Mouse (Mus musculus) lung, adult 2 months (tissue): ENCODE results near the gene Snta1. TPM values are rescaled to one million over a fixed set of nuclear protein-coding genes. Genes with fewer than 3 reads are reported as not detected.
"Not testable (repeated sequence)": the region's sequence is repeated elsewhere in the genome, so short reads cannot be mapped to it uniquely, and the experiment has no call there.

Experiments
- DNase-seq: peaks from one replicate; pipeline ENCODE4 v3.0.0; 2022
- H3K4me1 ChIP-seq: fragments of 200-500 bp; 2 replicates; pipeline ENCODE4 v1.6.1; 2011; ENCODE audit warnings: low read length; ENCODE audit not compliant: control insufficient read depth, insufficient read depth
- H3K4me3 ChIP-seq: fragments of 200-500 bp; replicated peaks from 2 replicates; pipeline ENCODE3; 2011; ENCODE audit warnings: low read depth, mild to moderate bottlenecking, control low read depth, low read length; ENCODE audit errors: extremely low read depth
- CTCF ChIP-seq: fragments of 200-500 bp; IDR thresholded peaks from 2 replicates; pipeline ENCODE4 v1.5.1; 2011; ENCODE audit warnings: mild to moderate bottlenecking, low read length, control low read depth; ENCODE audit not compliant: insufficient read depth
- POLR2A ChIP-seq: fragments of 200-500 bp; IDR thresholded peaks from 2 replicates; pipeline ENCODE4 v1.6.1; 2011; ENCODE audit warnings: low read depth, mild to moderate bottlenecking, control low read depth, low read length, borderline replicate concordance; ENCODE audit errors: extremely low read depth
- WGBS: fragments of 180-500 bp; shearing (Covaris S2); methylation state at CpG from one replicate; pipeline ENCODE4 v1.1.7; 2018; 5-methylcytosine and 5-hydroxymethylcytosine counted together
- polyA plus RNA-seq: library from polyadenylated mRNA; depleted of rRNA; stranded (reverse); fragments of >200 nt; gene quantifications from 2 replicates; pipeline ENCODE4 v1.2.3, GENCODE M21; 2012

Gene Snta1
- polyA plus RNA-seq, 1 experiment: 22.5 TPM

GRCm38 (mm10) chr2:154390180-154390964 lies 17.5 kb downstream of the Snta1 start:
- H3K4me3 ChIP-seq: no peak overlapping the region
- TF ChIP-seq CTCF: no peak
- TF ChIP-seq POLR2A: no peak
- 42% methylated on average over 11 of the region's 11 CpGs for WGBS
- peaks cover 5% of the 10 kb centered on the region; the same call in 1 of the 2 replicates for H3K4me1 ChIP-seq
- peak; percentile 72 for DNase-seq

- no peak overlapping the region for H3K4me3 ChIP-seq
- 82% methylated on average over 7 of the region's 7 CpGs for whole genome bisulfite sequencing
- H3K4me1 ChIP-seq: no peaks in the 10 kb centered on the region
- DNase-seq: no peak
- TF ChIP-seq CTCF (no peak), POLR2A (no peak)
These were observed 28.8 kb downstream of the Snta1 start for GRCm38 (mm10) chr2:154379103-154379502.

- no peak overlapping the region for H3K4me3 ChIP-seq
- no peaks in the 10 kb centered on the region; the same call in 1 of the 2 replicates for H3K4me1 ChIP-seq
- DNase-seq: no peak
- 74% methylated on average over 6 of the region's 6 CpGs for WGBS
- TF ChIP-seq POLR2A: no peak
- no peak for TF ChIP-seq CTCF
These were observed 32.9 kb downstream of the Snta1 start for GRCm38 (mm10) chr2:154374807-154375601.

- no peak for TF ChIP-seq POLR2A
- TF ChIP-seq CTCF: peak; percentile 21; the same call in 1 of the 2 replicates
- 50% methylated on average over 6 of the region's 6 CpGs for WGBS
- peak; percentile 45 for DNase-seq
- H3K4me3 ChIP-seq: no peak overlapping the region
- no peaks in the 10 kb centered on the region; the same call in 1 of the 2 replicates for H3K4me1 ChIP-seq
These were observed 33.8 kb downstream of the Snta1 start for GRCm38 (mm10) chr2:154373961-154374632.

GRCm38 (mm10) chr2:154372842-154373500 lies 34.9 kb downstream of the Snta1 start, which contains the start of gene Cdk5rap1:
Gene Cdk5rap1 (minus strand): TSS chr2:154373010.
- Histone ChIP-seq H3K4me1 (no peaks in the 10 kb centered on the region; the same call in 1 of the 2 replicates), H3K4me3 (peak within 1 kb of the TSS; percentile 81)
- no peak for TF ChIP-seq CTCF
- no peak for TF ChIP-seq POLR2A
- 17% methylated on average over 9 of the region's 9 CpGs for WGBS
- peak; percentile 16 for DNase-seq

GRCm38 (mm10) chr2:154372151-154372829 lies 35.6 kb downstream of the Snta1 start:
- TF ChIP-seq POLR2A (peak; percentile 92), CTCF (no peak)

GRCm38 (mm10) chr2:154367510-154367909 lies 40.4 kb downstream of the Snta1 start:
- Histone ChIP-seq H3K4me1 (no peaks in the 10 kb centered on the region), H3K4me3 (no peak overlapping the region)
- no peak for DNase-seq
- 96% methylated on average over 1 of the region's 1 CpGs for WGBS
- no peak for TF ChIP-seq CTCF
- no peak for TF ChIP-seq POLR2A

More at GRCm38 (mm10) chr2:154372151-154372829, 35.6 kb downstream of the Snta1 start:
- Histone ChIP-seq H3K4me3 (peak overlapping the region; percentile 81), H3K4me1 (no peaks in the 10 kb centered on the region; the same call in 1 of the 2 replicates)
- under 1% methylated on average over 42 of the region's 42 CpGs for WGBS
- peak; percentile 88 for DNase-seq

GRCm38 (mm10) chr2:154354000-154354425 lies 53.9 kb downstream of the Snta1 start:
- DNase-seq, H3K4me1 ChIP-seq: not testable (repeated sequence)
- WGBS: 71% methylated on average over 15 of the region's 19 CpGs
- peak overlapping the region; percentile 82 for H3K4me3 ChIP-seq
